Mouse (Mus musculus): ENCODE results near the gene Rps6.

The Rps6 gene

GRCm38 (mm10) chr4:86857113-86858069, at the start of gene Rps6:
Rps6 (minus strand) TSS chr4:86857412.
- peak; percentile 98 for DNase-seq

- no peak for DNase-seq
Measured at GRCm38 (mm10) chr4:86905869-86906268, 48.7 kb upstream of the Rps6 start.

- DNase-seq = no peak
Measured at GRCm38 (mm10) chr4:86904969-86905368, 47.8 kb upstream of the Rps6 start.

GRCm38 (mm10) chr4:86902351-86902750, 45.1 kb upstream of the Rps6 start:
- peak; percentile 60 to 86 for DNase-seq

GRCm38 (mm10) chr4:86898791-86899474, 41.7 kb upstream of the Rps6 start:
- peak; percentile 78 to 89 for DNase-seq

- DNase-seq = peak; percentile 38 to 77
Measured at GRCm38 (mm10) chr4:86897411-86897810, 40.2 kb upstream of the Rps6 start.

GRCm38 (mm10) chr4:86887879-86888278, 30.7 kb upstream of the Rps6 start:
- peak in 1 of 2 experiments; percentile 20 for DNase-seq

GRCm38 (mm10) chr4:86886160-86886878, 29.1 kb upstream of the Rps6 start:
- peak; percentile 72 to 83 for DNase-seq

- no peak for DNase-seq
Measured at GRCm38 (mm10) chr4:86885790-86886159, 28.6 kb upstream of the Rps6 start.

GRCm38 (mm10) chr4:86884945-86885344, 27.7 kb upstream of the Rps6 start:
- DNase-seq = peak; percentile 61 to 64

GRCm38 (mm10) chr4:86882413-86882812, 25.2 kb upstream of the Rps6 start:
- DNase-seq = no peak

GRCm38 (mm10) chr4:86881178-86881577, 24.0 kb upstream of the Rps6 start:
- DNase-seq = no peak

- no peak for DNase-seq
Measured at GRCm38 (mm10) chr4:86879477-86879876, 22.3 kb upstream of the Rps6 start.

- peak; percentile 98 for DNase-seq
Measured at GRCm38 (mm10) chr4:86874146-86874847, 17.1 kb upstream of the Rps6 start, which contains the start of gene Acer2. Acer2 (plus strand) TSS chr4:86874396.

- DNase-seq = no peak
Measured at GRCm38 (mm10) chr4:86873072-86873471, 15.9 kb upstream of the Rps6 start.

GRCm38 (mm10) chr4:86871988-86872387, 14.8 kb upstream of the Rps6 start:
- DNase-seq = no peak

- DNase-seq = no peak
Measured at GRCm38 (mm10) chr4:86864087-86864486, 6.9 kb upstream of the Rps6 start.

- no peak for DNase-seq
Measured at GRCm38 (mm10) chr4:86858070-86858440, 843 bp upstream of the Rps6 start.

GRCm38 (mm10) chr4:86856304-86857112, 704 bp downstream of the Rps6 start:
- DNase-seq = peak in 1 of 2 experiments; percentile 45

- DNase-seq = no peak
Measured at GRCm38 (mm10) chr4:86852813-86853590, 4.2 kb downstream of the Rps6 start.

GRCm38 (mm10) chr4:86852018-86852417, 5.2 kb downstream of the Rps6 start:
- DNase-seq = no peak
